Comparison of ENCODE assay signal across 8 mouse cellular contexts in the genomic region with DNA sequence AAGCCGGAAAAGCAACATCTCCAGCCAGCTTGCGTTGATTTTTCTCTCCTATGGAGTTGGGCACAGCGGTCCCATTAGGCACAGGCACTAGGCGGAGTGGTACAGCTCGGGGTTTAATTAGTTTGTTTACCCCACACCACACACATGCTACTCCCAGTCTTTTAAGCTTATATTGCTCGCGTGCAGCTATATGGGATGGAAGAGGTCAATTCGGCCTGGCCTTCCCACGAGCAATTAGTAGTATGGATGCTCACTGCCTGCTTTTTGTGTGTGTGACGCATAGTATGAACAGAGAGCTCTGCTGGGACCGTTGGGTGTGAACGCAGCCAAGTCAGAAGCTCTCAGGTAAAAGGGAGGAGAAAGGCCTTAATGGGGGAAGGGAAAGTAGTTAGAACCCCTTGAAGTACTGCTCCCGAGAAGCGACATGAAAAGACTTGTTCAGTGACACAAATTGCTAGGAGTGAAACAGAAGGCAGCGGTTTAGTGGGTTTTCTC. TPM values are rescaled to one million over a fixed set of nuclear protein-coding genes. Genes with fewer than 3 reads are reported as not detected.
DNase-seq lines count a peak whose midpoint lies in the region; ATAC-seq lines count a peak whose summit lies in the region.

No protein-coding gene starts in this region.

- no peak overlapping the region for H3K27ac ChIP-seq in liver, embryonic 11.5 days (ENCODE audit: low read depth, low read length)
- peak overlapping the region; percentile 26; the same call in 1 of the 2 replicates for H3K27ac ChIP-seq in midbrain, embryonic 11.5 days (ENCODE audit: low read depth, low read length)

- no peaks in the 10 kb centered on the region for H3K9me3 ChIP-seq in liver, embryonic 11.5 days (ENCODE audit: control insufficient read depth, low read length)
- no peaks in the 10 kb centered on the region for H3K9me3 ChIP-seq in midbrain, embryonic 11.5 days (ENCODE audit: control insufficient read depth, low read length)

- no peak for DNase-seq in liver, embryonic 11.5 days (ENCODE audit: low spot score)
- DNase-seq in liver = no peak
- DNase-seq in cerebellum, adult 9-11 months = peak; percentile 49
- peak; percentile 38 for DNase-seq in forelimb bud, embryonic 11.5 days (ENCODE audit: low read depth, low spot score)
- peak; percentile 95 for DNase-seq in midbrain, embryonic 11.5 days (ENCODE audit: low spot score, missing footprints)
- DNase-seq in adrenal gland, postnatal 14 days = no peak
- no peak for DNase-seq in urinary bladder, postnatal 10 days (ENCODE audit: low spot score)
- no peak for DNase-seq in testis, postnatal 10 days (ENCODE audit: low spot score)

- peak overlapping the region; percentile 45 for H3K4me2 ChIP-seq in liver, embryonic 11.5 days
- H3K4me2 ChIP-seq in midbrain, embryonic 11.5 days = peak overlapping the region; percentile 59

- 59% methylated on average over 15 of the region's 15 CpGs for WGBS in liver, embryonic 11.5 days
- 17% methylated on average over 15 of the region's 15 CpGs for WGBS in midbrain, embryonic 11.5 days

- H3K36me3 ChIP-seq in liver, embryonic 11.5 days (ENCODE audit: control insufficient read depth, insufficient read depth, low read length) = no peaks in the 10 kb centered on the region
- H3K36me3 ChIP-seq in midbrain, embryonic 11.5 days (ENCODE audit: control insufficient read depth, insufficient read depth, low read length) = no peaks in the 10 kb centered on the region

- H3K4me3 ChIP-seq in liver, embryonic 11.5 days (ENCODE audit: low read depth, low read length) = no peak overlapping the region; the same call in 1 of the 2 replicates
- peak overlapping the region; percentile 43 for H3K4me3 ChIP-seq in midbrain, embryonic 11.5 days (ENCODE audit: low read depth, low read length)

- H3K9ac ChIP-seq in liver, embryonic 11.5 days (ENCODE audit: low read depth, low read length) = no peak overlapping the region; the same call in 1 of the 2 replicates
- H3K9ac ChIP-seq in midbrain, embryonic 11.5 days (ENCODE audit: low read length) = peak overlapping the region; percentile 67

- H3K4me1 ChIP-seq in liver, embryonic 11.5 days (replicated peaks; ENCODE audit: control insufficient read depth, insufficient read depth, low read length) = peaks cover 11% of the 10 kb centered on the region; the same call in 1 of the 2 replicates
- peaks cover 25% of the 10 kb centered on the region for H3K4me1 ChIP-seq in midbrain, embryonic 11.5 days (ENCODE audit: control insufficient read depth, insufficient read depth, low read length)

- H3K27me3 ChIP-seq in liver, embryonic 11.5 days (replicated peaks; ENCODE audit: control insufficient read depth, insufficient read depth, low read length) = no peaks in the 10 kb centered on the region
- no peaks in the 10 kb centered on the region for H3K27me3 ChIP-seq in midbrain, embryonic 11.5 days (ENCODE audit: control insufficient read depth, insufficient read depth, low read length)

- ATAC-seq in liver, embryonic 11.5 days (replicated peaks; ENCODE audit: low FRiP score) = no peak
- peak; percentile 28; the same call in 1 of the 2 replicates for ATAC-seq in midbrain, embryonic 11.5 days (ENCODE audit: low FRiP score)

RNA-seq across cellular contexts. Expression of gene Akap6, which starts 1.6 kb away (rescaled TPM):
- 0.10 and 0.16 TPM in 2 replicates for polyA plus RNA-seq in liver, embryonic 11.5 days (2014; fragmentation: Nextera tagmentation; extraction: Ambion mirVana)
- polyA plus RNA-seq in midbrain, embryonic 11.5 days (2014; fragmentation: Nextera tagmentation; extraction: Ambion mirVana) = 16.5 and 16.8 TPM in 2 replicates
- total RNA-seq in adrenal gland, postnatal 14 days (2021) = 2.2 and 3.7 TPM in 2 replicates

Comparison
In these comparisons a context has a peak if more than half of its experiments do, and no peak if none do; other contexts are left out.
1. DNase-seq: peak in cerebellum, adult 9-11 months (single experiment), forelimb bud, embryonic 11.5 days (single experiment) and midbrain, embryonic 11.5 days (single experiment); none in liver, embryonic 11.5 days (single experiment), liver (single experiment), adrenal gland, postnatal 14 days (single experiment), urinary bladder, postnatal 10 days (single experiment) and testis, postnatal 10 days (single experiment).
2. RNA of gene Akap6, which starts 1.6 kb away (polyA plus RNA-seq): 16.5 to 16.8 TPM in midbrain, embryonic 11.5 days; 0.10 to 0.16 TPM in liver, embryonic 11.5 days; every median in the first group is over 10 times any median in the second.